Mouse (Mus musculus): ENCODE measurements around the gene Spsb2. TPM values are rescaled to one million over a fixed set of nuclear protein-coding genes. Genes with fewer than 3 reads are reported as not detected.

Gene Spsb2
- polyA plus RNA-seq, 1 experiment from 2014 or later = 5.7 TPM

GRCm38 (mm10) chr6:124831649-124832048, 23.2 kb downstream of the Spsb2 start:
- Histone ChIP-seq H3K27ac (replicated peaks in 1 of 2; ENCODE audit: control insufficient read depth in 1 of 2, insufficient read depth in 1 of 2, low read depth in 2 of 2, low read length in 2 of 2) (no peak overlapping the region), H3K4me2 (ENCODE audit: low read length) (no peak overlapping the region), H3K4me1 (ENCODE audit: control insufficient read depth in 2 of 2, insufficient read depth in 2 of 2, low read length in 2 of 2) (peaks cover 13 to 29% of the 10 kb centered on the region in 2 experiments)

GRCm38 (mm10) chr6:124834512-124835081, 26.1 kb downstream of the Spsb2 start:
- Histone ChIP-seq H3K27ac (replicated peaks in 1 of 2; ENCODE audit: control insufficient read depth in 1 of 2, insufficient read depth in 1 of 2, low read depth in 2 of 2, low read length in 2 of 2) (no peak overlapping the region), H3K4me1 (ENCODE audit: control insufficient read depth in 2 of 2, insufficient read depth in 2 of 2, low read length in 2 of 2) (peaks cover 12 to 27% of the 10 kb centered on the region in 2 experiments; a peak in 3 of 4 replicates)

More at GRCm38 (mm10) chr6:124831649-124832048, 23.2 kb downstream of the Spsb2 start:
- H3K27me3 ChIP-seq (ENCODE audit: control insufficient read depth, insufficient read depth, low read length) = no peaks in the 10 kb centered on the region
- no peak for ATAC-seq (ENCODE audit: insufficient number of reproducible peaks, insufficient read depth, low FRiP score, low read depth)
- H3K36me3 ChIP-seq (ENCODE audit: control insufficient read depth, insufficient read depth, low read length) = peaks cover 38% of the 10 kb centered on the region
- WGBS = 95% methylated on average over 8 of the region's 8 CpGs
- no peak overlapping the region for H3K4me3 ChIP-seq (ENCODE audit: control insufficient read depth in 1 of 2, insufficient read depth in 1 of 2, low read depth in 1 of 2, low read length in 2 of 2)
- no peak overlapping the region for H3K9ac ChIP-seq (ENCODE audit: low read length)
- H3K9me3 ChIP-seq (ENCODE audit: control insufficient read depth, low read length) = no peaks in the 10 kb centered on the region

DNA sequence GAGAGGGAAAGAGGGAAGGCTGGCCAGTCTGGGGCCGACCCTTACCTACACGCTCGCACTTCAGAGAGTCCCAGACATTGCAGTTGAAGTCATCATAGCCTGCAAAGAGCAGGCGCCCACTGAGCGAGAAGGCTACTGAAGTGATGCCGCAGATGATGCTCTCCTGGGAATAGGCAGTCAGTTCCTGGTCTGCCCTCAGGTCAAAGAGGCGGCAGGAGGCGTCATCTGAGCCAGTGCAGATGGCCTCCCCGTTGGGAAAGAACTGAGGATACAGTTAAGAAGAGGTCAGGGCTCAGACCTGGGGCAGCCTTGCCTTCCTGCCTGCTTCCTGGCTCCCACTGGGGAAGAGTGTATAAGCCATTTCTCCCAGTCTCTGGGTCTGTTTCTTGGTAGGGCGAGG, 27.1 kb downstream of the Spsb2 start:
- H3K27me3 ChIP-seq (ENCODE audit: control insufficient read depth, insufficient read depth, low read length) = no peaks in the 10 kb centered on the region
- H3K9ac ChIP-seq (ENCODE audit: low read length) = no peak overlapping the region
- H3K36me3 ChIP-seq (ENCODE audit: control insufficient read depth, insufficient read depth, low read length) = peaks cover 38% of the 10 kb centered on the region
- H3K4me1 ChIP-seq (ENCODE audit: control insufficient read depth in 2 of 2, insufficient read depth in 2 of 2, low read length in 2 of 2) = peaks cover 18 to 33% of the 10 kb centered on the region in 2 experiments
- H3K27ac ChIP-seq (replicated peaks in 1 of 2; ENCODE audit: control insufficient read depth in 1 of 2, insufficient read depth in 1 of 2, low read depth in 2 of 2, low read length in 2 of 2) = no peak overlapping the region
- no peak for ATAC-seq (ENCODE audit: insufficient number of reproducible peaks, insufficient read depth, low FRiP score, low read depth)
- 52% methylated on average over 10 of the region's 10 CpGs for WGBS
- no peak overlapping the region for H3K4me3 ChIP-seq (ENCODE audit: control insufficient read depth in 1 of 2, insufficient read depth in 1 of 2, low read depth in 1 of 2, low read length in 2 of 2)
- no peak overlapping the region for H3K4me2 ChIP-seq (ENCODE audit: low read length)
- no peaks in the 10 kb centered on the region for H3K9me3 ChIP-seq (ENCODE audit: control insufficient read depth, low read length)

More at GRCm38 (mm10) chr6:124834512-124835081, 26.1 kb downstream of the Spsb2 start:
- Histone ChIP-seq H3K9me3 (ENCODE audit: control insufficient read depth, low read length) (no peaks in the 10 kb centered on the region), H3K4me2 (ENCODE audit: low read length) (no peak overlapping the region), H3K4me3 (ENCODE audit: control insufficient read depth in 1 of 2, insufficient read depth in 1 of 2, low read depth in 1 of 2, low read length in 2 of 2) (no peak overlapping the region), H3K9ac (ENCODE audit: low read length) (no peak overlapping the region), H3K27me3 (ENCODE audit: control insufficient read depth, insufficient read depth, low read length) (no peaks in the 10 kb centered on the region), H3K36me3 (ENCODE audit: control insufficient read depth, insufficient read depth, low read length) (peaks cover 38% of the 10 kb centered on the region)
- ATAC-seq (ENCODE audit: insufficient number of reproducible peaks, insufficient read depth, low FRiP score, low read depth) = no peak
- 83% methylated on average over 6 of the region's 6 CpGs for WGBS

GRCm38 (mm10) chr6:124836411-124836810, 27.9 kb downstream of the Spsb2 start:
- Histone ChIP-seq H3K9me3 (ENCODE audit: control insufficient read depth, low read length) (no peaks in the 10 kb centered on the region), H3K27me3 (ENCODE audit: control insufficient read depth, insufficient read depth, low read length) (no peaks in the 10 kb centered on the region), H3K4me2 (ENCODE audit: low read length) (no peak overlapping the region), H3K27ac (replicated peaks in 1 of 2; ENCODE audit: control insufficient read depth in 1 of 2, insufficient read depth in 1 of 2, low read depth in 2 of 2, low read length in 2 of 2) (no peak overlapping the region), H3K4me3 (ENCODE audit: control insufficient read depth in 1 of 2, insufficient read depth in 1 of 2, low read depth in 1 of 2, low read length in 2 of 2) (no peak overlapping the region), H3K4me1 (ENCODE audit: control insufficient read depth in 2 of 2, insufficient read depth in 2 of 2, low read length in 2 of 2) (peaks cover 21 to 30% of the 10 kb centered on the region in 2 experiments), H3K9ac (ENCODE audit: low read length) (no peak overlapping the region), H3K36me3 (ENCODE audit: control insufficient read depth, insufficient read depth, low read length) (peaks cover 41% of the 10 kb centered on the region)
- 65% methylated on average over 7 of the region's 7 CpGs for WGBS
- no peak for ATAC-seq (ENCODE audit: insufficient number of reproducible peaks, insufficient read depth, low FRiP score, low read depth)

DNA sequence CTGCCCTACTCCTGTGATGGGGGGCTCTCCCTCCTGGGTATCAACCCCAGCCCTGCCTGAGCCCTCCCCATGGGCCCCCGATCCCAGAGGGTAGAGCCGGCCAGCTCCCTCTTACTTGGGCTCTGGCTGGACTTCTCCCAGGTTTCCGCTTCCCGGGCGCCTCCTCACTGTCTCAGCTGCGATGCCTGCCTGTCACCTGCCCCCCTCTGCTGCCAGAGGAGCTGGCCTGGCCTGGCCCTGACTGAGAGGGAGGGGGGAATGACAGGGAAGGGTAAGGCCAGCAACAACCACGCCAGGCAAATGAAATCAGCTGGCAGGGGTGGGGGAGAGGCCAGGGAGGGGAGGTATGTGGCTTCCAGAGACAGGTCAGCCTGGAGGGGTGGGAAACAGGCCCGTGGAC, 31.3 kb downstream of the Spsb2 start:
- Histone ChIP-seq H3K36me3 (ENCODE audit: control insufficient read depth, insufficient read depth, low read length) (peaks cover 17% of the 10 kb centered on the region), H3K4me1 (ENCODE audit: control insufficient read depth in 2 of 2, insufficient read depth in 2 of 2, low read length in 2 of 2) (peaks cover 21 to 30% of the 10 kb centered on the region in 2 experiments), H3K9ac (ENCODE audit: low read length) (peak overlapping the region; percentile 62), H3K4me2 (ENCODE audit: low read length) (peak overlapping the region; percentile 37), H3K4me3 (ENCODE audit: control insufficient read depth in 1 of 2, insufficient read depth in 1 of 2, low read depth in 1 of 2, low read length in 2 of 2) (no peak overlapping the region), H3K9me3 (ENCODE audit: control insufficient read depth, low read length) (no peaks in the 10 kb centered on the region), H3K27ac (replicated peaks in 1 of 2; ENCODE audit: control insufficient read depth in 1 of 2, insufficient read depth in 1 of 2, low read depth in 2 of 2, low read length in 2 of 2) (peak overlapping the region in 1 of 2 experiments; percentile 62; a peak in 2 of 4 replicates), H3K27me3 (ENCODE audit: control insufficient read depth, insufficient read depth, low read length) (no peaks in the 10 kb centered on the region)
- 5% methylated on average over 8 of the region's 8 CpGs for WGBS
- ATAC-seq (ENCODE audit: insufficient number of reproducible peaks, insufficient read depth, low FRiP score, low read depth) = peak; percentile 19

GRCm38 (mm10) chr6:124840241-124841167, 32.0 kb downstream of the Spsb2 start, which contains the start of gene Gnb3:
Gene Gnb3 (minus strand): TSS chr6:124840275.
- no peak within 1 kb of the TSS for H3K4me3 ChIP-seq (ENCODE audit: control insufficient read depth in 1 of 2, insufficient read depth in 1 of 2, low read depth in 1 of 2, low read length in 2 of 2)
- no peaks in the 10 kb centered on the region for H3K9me3 ChIP-seq (ENCODE audit: control insufficient read depth, low read length)
- peaks cover 21 to 30% of the 10 kb centered on the region in 2 experiments for H3K4me1 ChIP-seq (ENCODE audit: control insufficient read depth in 2 of 2, insufficient read depth in 2 of 2, low read length in 2 of 2)
- peaks cover 18% of the 10 kb centered on the region for H3K36me3 ChIP-seq (ENCODE audit: control insufficient read depth, insufficient read depth, low read length)
- ATAC-seq (ENCODE audit: insufficient number of reproducible peaks, insufficient read depth, low FRiP score, low read depth) = 0 out of 2 replicates have a peak, but pooled peaks have one; percentile 36
- H3K27ac ChIP-seq (replicated peaks in 1 of 2; ENCODE audit: control insufficient read depth in 1 of 2, insufficient read depth in 1 of 2, low read depth in 2 of 2, low read length in 2 of 2) = peak within 1 kb of the TSS in 1 of 2 experiments; percentile 62; a peak in 2 of 4 replicates
- H3K9ac ChIP-seq (ENCODE audit: low read length) = peak within 1 kb of the TSS; percentile 62
- H3K27me3 ChIP-seq (ENCODE audit: control insufficient read depth, insufficient read depth, low read length) = no peaks in the 10 kb centered on the region
- WGBS = 16% methylated on average over 15 of the region's 15 CpGs
- peak within 1 kb of the TSS; percentile 37 for H3K4me2 ChIP-seq (ENCODE audit: low read length)

DNA sequence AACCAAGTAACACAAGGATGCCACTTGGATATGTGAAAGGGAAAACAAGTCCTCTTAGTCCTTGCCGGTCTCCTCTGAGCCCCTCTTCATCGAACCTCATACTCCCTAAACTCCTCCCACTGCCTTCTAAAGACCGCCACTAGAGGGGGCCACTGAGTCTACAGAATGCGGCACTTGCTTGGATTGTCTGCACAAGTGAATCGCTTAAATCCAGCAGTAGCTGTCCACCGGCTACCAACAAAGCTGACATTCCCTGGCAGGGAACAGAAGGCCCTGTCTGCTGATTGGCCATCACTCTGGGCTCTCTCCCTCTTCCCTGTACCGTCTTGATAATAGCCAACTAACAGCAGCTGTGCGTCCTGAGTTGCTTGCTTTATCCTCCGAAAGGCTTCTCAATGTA, 38.8 kb downstream of the Spsb2 start:
- H3K4me1 ChIP-seq (ENCODE audit: control insufficient read depth in 2 of 2, insufficient read depth in 2 of 2, low read length in 2 of 2) = no peaks in the 10 kb centered on the region
- H3K9ac ChIP-seq (ENCODE audit: low read length) = no peak overlapping the region
- WGBS = 9% methylated on average over 9 of the region's 9 CpGs
- no peaks in the 10 kb centered on the region for H3K9me3 ChIP-seq (ENCODE audit: control insufficient read depth, low read length)
- no peaks in the 10 kb centered on the region for H3K27me3 ChIP-seq (ENCODE audit: control insufficient read depth, insufficient read depth, low read length)
- no peak overlapping the region for H3K4me2 ChIP-seq (ENCODE audit: low read length)
- no peak overlapping the region for H3K27ac ChIP-seq (replicated peaks in 1 of 2; ENCODE audit: control insufficient read depth in 1 of 2, insufficient read depth in 1 of 2, low read depth in 2 of 2, low read length in 2 of 2)
- H3K36me3 ChIP-seq (ENCODE audit: control insufficient read depth, insufficient read depth, low read length) = peaks cover 15% of the 10 kb centered on the region
- ATAC-seq (ENCODE audit: insufficient number of reproducible peaks, insufficient read depth, low FRiP score, low read depth) = peak; percentile 49; the same call in 1 of the 2 replicates
- H3K4me3 ChIP-seq (ENCODE audit: control insufficient read depth in 1 of 2, insufficient read depth in 1 of 2, low read depth in 1 of 2, low read length in 2 of 2) = no peak overlapping the region
